12 mouse cellular contexts compared by ENCODE assay signal in genomic region chr7:96677082-96677481, GRCm38 (mm10).
DNase-seq lines count a peak whose midpoint lies in the region; ATAC-seq and TF ChIP-seq lines count a peak whose summit lies in the region.
"Had no signal": no experiment of that assay in that cellular context is flagged by ENCODE, and none has a peak within 500 bp of the region (broad histone marks: within the 10 kb centered on the region; RNA-seq: fewer than 3 reads in every experiment).

No protein-coding gene starts in this region.

- no peak overlapping the region for H3K4me3 ChIP-seq in forebrain, embryonic 14.5 days (ENCODE audit: low read depth, low read length)
- H3K4me3 ChIP-seq in forebrain, embryonic 15.5 days = no peak overlapping the region
- no peak overlapping the region for H3K4me3 ChIP-seq in kidney, embryonic 14.5 days (ENCODE audit: low read length)
- H3K4me3 ChIP-seq in kidney, postnatal 0 days (replicated peaks; ENCODE audit: low read depth, low read length) = no peak overlapping the region
- H3K4me3 ChIP-seq in intestine, embryonic 16.5 days (ENCODE audit: low read length) = no peak overlapping the region
- H3K4me3 ChIP-seq: liver, embryonic 12.5 days had no signal

- TF ChIP-seq CTCF in kidney, postnatal 0 days (IDR thresholded peaks at IDR 0.05; ENCODE audit: low read depth) = no peak

- DNase-seq in forebrain, embryonic 14.5 days (ENCODE audit: low spot score) = peak; percentile 52
- DNase-seq in kidney, postnatal 10 days = no peak
- peak; percentile 82 for DNase-seq in kidney, postnatal 0 days (ENCODE audit: low spot score)
- DNase-seq in lung, postnatal 14 days = peak; percentile 10
- DNase-seq in cerebellum, postnatal 4 days (ENCODE audit: low spot score in 2 of 2) = no peak
- DNase-seq: cerebellum, postnatal 14 days; retina, postnatal 1 day had no signal

- no peak overlapping the region for H3K4me2 ChIP-seq in forebrain, embryonic 14.5 days (ENCODE audit: low read length)
- no peak overlapping the region for H3K4me2 ChIP-seq in forebrain, embryonic 15.5 days (replicated peaks)
- H3K4me2 ChIP-seq in kidney, embryonic 14.5 days (replicated peaks; ENCODE audit: low read depth, low read length) = no peak overlapping the region
- H3K4me2 ChIP-seq in kidney, postnatal 0 days (ENCODE audit: low read length) = no peak overlapping the region
- no peak overlapping the region for H3K4me2 ChIP-seq in intestine, embryonic 16.5 days (ENCODE audit: low read depth, low read length)
- H3K4me2 ChIP-seq: liver, embryonic 12.5 days had no signal

- H3K9ac ChIP-seq in forebrain, embryonic 14.5 days (ENCODE audit: low read length) = no peak overlapping the region
- H3K9ac ChIP-seq in forebrain, embryonic 15.5 days (replicated peaks) = no peak overlapping the region
- H3K9ac ChIP-seq in kidney, embryonic 14.5 days (ENCODE audit: low read depth, low read length) = no peak overlapping the region
- H3K9ac ChIP-seq in kidney, postnatal 0 days (ENCODE audit: low read depth, low read length) = no peak overlapping the region
- H3K9ac ChIP-seq in intestine, embryonic 16.5 days (ENCODE audit: low read depth, low read length) = no peak overlapping the region
- H3K9ac ChIP-seq: liver, embryonic 12.5 days had no signal

- peaks cover 19% of the 10 kb centered on the region for H3K4me1 ChIP-seq in forebrain, embryonic 14.5 days (ENCODE audit: control insufficient read depth, insufficient read depth, low read length)
- peaks cover 35% of the 10 kb centered on the region for H3K4me1 ChIP-seq in forebrain, embryonic 15.5 days
- H3K4me1 ChIP-seq in kidney, embryonic 14.5 days (ENCODE audit: control insufficient read depth, insufficient read depth, low read length) = peaks cover 22% of the 10 kb centered on the region
- H3K4me1 ChIP-seq in kidney, postnatal 0 days (replicated peaks; ENCODE audit: insufficient read depth, low read length) = peaks cover 12% of the 10 kb centered on the region
- peaks cover 4% of the 10 kb centered on the region; the same call in 1 of the 2 replicates for H3K4me1 ChIP-seq in intestine, embryonic 16.5 days (ENCODE audit: control insufficient read depth, insufficient read depth, low read length)
- H3K4me1 ChIP-seq: liver, embryonic 12.5 days had no signal

- WGBS in forebrain, embryonic 14.5 days = 76% methylated on average over 2 of the region's 2 CpGs
- WGBS in forebrain, embryonic 15.5 days = 69% methylated on average over 2 of the region's 2 CpGs
- 38% methylated on average over 2 of the region's 2 CpGs for WGBS in kidney, embryonic 14.5 days
- WGBS in kidney, postnatal 0 days = 44% methylated on average over 2 of the region's 2 CpGs
- WGBS in intestine, embryonic 16.5 days = 57% methylated on average over 2 of the region's 2 CpGs

- H3K36me3 ChIP-seq in forebrain, embryonic 14.5 days (ENCODE audit: control insufficient read depth, insufficient read depth, low read length) = no peaks in the 10 kb centered on the region
- no peaks in the 10 kb centered on the region for H3K36me3 ChIP-seq in forebrain, embryonic 15.5 days
- H3K36me3 ChIP-seq in kidney, embryonic 14.5 days (ENCODE audit: control insufficient read depth, insufficient read depth, low read length) = no peaks in the 10 kb centered on the region
- no peaks in the 10 kb centered on the region for H3K36me3 ChIP-seq in kidney, postnatal 0 days (ENCODE audit: insufficient read depth, low read length)
- no peaks in the 10 kb centered on the region for H3K36me3 ChIP-seq in intestine, embryonic 16.5 days (ENCODE audit: control insufficient read depth, insufficient read depth, low read length)
- H3K36me3 ChIP-seq: liver, embryonic 12.5 days had no signal

- H3K27ac ChIP-seq in forebrain, embryonic 14.5 days (ENCODE audit: low read depth, low read length) = no peak overlapping the region
- no peak overlapping the region for H3K27ac ChIP-seq in forebrain, embryonic 15.5 days (replicated peaks)
- no peak overlapping the region for H3K27ac ChIP-seq in kidney, embryonic 14.5 days (ENCODE audit: low read depth, low read length)
- no peak overlapping the region for H3K27ac ChIP-seq in kidney, postnatal 0 days
- H3K27ac ChIP-seq in intestine, embryonic 16.5 days (ENCODE audit: low read length) = no peak overlapping the region
- H3K27ac ChIP-seq: liver, embryonic 12.5 days; stomach, postnatal 0 days had no signal

- no peak for ATAC-seq in forebrain, embryonic 14.5 days
- no peak for ATAC-seq in forebrain, embryonic 15.5 days (replicated peaks)
- peak; percentile 33; the same call in 1 of the 2 replicates for ATAC-seq in kidney, embryonic 14.5 days (ENCODE audit: low FRiP score, low TSS enrichment)
- no peak; the same call in 1 of the 2 replicates for ATAC-seq in kidney, postnatal 0 days (replicated peaks; ENCODE audit: low FRiP score, low read depth)
- no peak for ATAC-seq in intestine, embryonic 16.5 days
- ATAC-seq: liver, embryonic 12.5 days had no signal

- H3K9me3 ChIP-seq in forebrain, embryonic 14.5 days (replicated peaks; ENCODE audit: control insufficient read depth, low read length) = no peaks in the 10 kb centered on the region
- no peaks in the 10 kb centered on the region for H3K9me3 ChIP-seq in forebrain, embryonic 15.5 days
- H3K9me3 ChIP-seq in kidney, embryonic 14.5 days (ENCODE audit: control insufficient read depth, low read length) = no peaks in the 10 kb centered on the region
- no peaks in the 10 kb centered on the region for H3K9me3 ChIP-seq in kidney, postnatal 0 days (replicated peaks; ENCODE audit: low read length)
- no peaks in the 10 kb centered on the region for H3K9me3 ChIP-seq in intestine, embryonic 16.5 days (ENCODE audit: control insufficient read depth, low read length)
- H3K9me3 ChIP-seq: liver, embryonic 12.5 days had no signal

- H3K27me3 ChIP-seq in forebrain, embryonic 14.5 days (replicated peaks; ENCODE audit: control insufficient read depth, insufficient read depth, low read length) = no peaks in the 10 kb centered on the region
- H3K27me3 ChIP-seq in forebrain, embryonic 15.5 days = no peaks in the 10 kb centered on the region
- H3K27me3 ChIP-seq in kidney, embryonic 14.5 days (ENCODE audit: control insufficient read depth, insufficient read depth, low read length) = no peaks in the 10 kb centered on the region
- H3K27me3 ChIP-seq in kidney, postnatal 0 days (ENCODE audit: insufficient read depth, low read length) = no peaks in the 10 kb centered on the region
- H3K27me3 ChIP-seq in intestine, embryonic 16.5 days (replicated peaks; ENCODE audit: control insufficient read depth, insufficient read depth, low read length) = no peaks in the 10 kb centered on the region
- H3K27me3 ChIP-seq: liver, embryonic 12.5 days had no signal

Comparison
In these comparisons a context has a peak if more than half of its experiments do, and no peak if none do; other contexts are left out.
1. DNase-seq: peak in forebrain, embryonic 14.5 days (single experiment), kidney, postnatal 0 days (single experiment) and lung, postnatal 14 days (single experiment); none in kidney, postnatal 10 days (single experiment) and cerebellum, postnatal 4 days (0 of 2).